Mouse (Mus musculus) activated CD4-positive, CD25-positive, alpha-beta regulatory T cell, adult 9 weeks (primary cell): ENCODE measurements around the gene B020004J07Rik. TPM values are rescaled to one million over a fixed set of nuclear protein-coding genes. Genes with fewer than 3 reads are reported as not detected.

ENCODE experiments used
- polyA plus RNA-seq: library from polyadenylated mRNA; unstranded; fragments of 100-300 nt; shearing (Covaris generic); gene quantifications from one replicate; pipeline ENCODE4 v1.2.1, GENCODE M21; 2017

The B020004J07Rik gene
- polyA plus RNA-seq, result not detected

GRCm38 (mm10) chr4:101843923-101844322 is at the start of gene B020004J07Rik:
Gene B020004J07Rik, minus strand, starts transcription at chr4:101844023.

Other genes starting within 250 kb of the B020004J07Rik start
- 82.4 TPM for gene Leprot, start 196.3 kb downstream of the B020004J07Rik start, polyA plus RNA-seq
- gene Lepr, start 126.6 kb downstream of the B020004J07Rik start, polyA plus RNA-seq, result not detected
- gene C130073F10Rik, start 49.8 kb upstream of the B020004J07Rik start, polyA plus RNA-seq, result not detected
- gene Gm12800, start 65.1 kb upstream of the B020004J07Rik start, polyA plus RNA-seq, result not detected
- not detected for gene Gm12794, start 96.4 kb upstream of the B020004J07Rik start, polyA plus RNA-seq
- gene Gm12790, start 137.0 kb upstream of the B020004J07Rik start, polyA plus RNA-seq, result not detected
- gene Gm12789, start 142.6 kb upstream of the B020004J07Rik start, polyA plus RNA-seq, result not detected
- 72.3 TPM for gene Pde4b, start 243.5 kb upstream of the B020004J07Rik start, polyA plus RNA-seq